Mouse (Mus musculus): Measurements from ENCODE around the gene Slc25a4.

Gene Slc25a4

GRCm38 (mm10) chr8:46204974-46205640, 6.0 kb downstream of the Slc25a4 start:
- DNase-seq, result no peak

GRCm38 (mm10) chr8:46204301-46204700, 6.8 kb downstream of the Slc25a4 start:
- DNase-seq, result no peak

- DNase-seq, result peak; percentile 34
Measured at GRCm38 (mm10) chr8:46202350-46202749, 8.7 kb downstream of the Slc25a4 start.

GRCm38 (mm10) chr8:46197673-46198072, 13.4 kb downstream of the Slc25a4 start:
- DNase-seq, result no peak

- no peak for DNase-seq
Measured at GRCm38 (mm10) chr8:46196877-46197276, 14.2 kb downstream of the Slc25a4 start.

GRCm38 (mm10) chr8:46193100-46193499, 18.0 kb downstream of the Slc25a4 start:
- no peak for DNase-seq

GRCm38 (mm10) chr8:46185361-46185760, 25.7 kb downstream of the Slc25a4 start:
- DNase-seq, result peak; percentile 79

- DNase-seq, result no peak
Measured at GRCm38 (mm10) chr8:46180136-46180535, 30.9 kb downstream of the Slc25a4 start.

- DNase-seq, result no peak
Measured at GRCm38 (mm10) chr8:46173651-46174050, 37.4 kb downstream of the Slc25a4 start.

GRCm38 (mm10) chr8:46163870-46164190, 47.3 kb downstream of the Slc25a4 start:
- no peak for DNase-seq

GRCm38 (mm10) chr8:46162953-46163869, 47.9 kb downstream of the Slc25a4 start:
- peak; percentile 97 for DNase-seq

All from thymus, postnatal 4 days (tissue).